Mouse (Mus musculus) MEL (cell line): ENCODE measurements around the gene Homer2. TPM values are rescaled to one million over a fixed set of nuclear protein-coding genes. Genes with fewer than 3 reads are reported as not detected.

Experiments used
- DNase-seq: peaks from one replicate; pipeline ENCODE4 v3.0.0; 2011; ENCODE audit warnings: low read depth, low spot score
- H3K27ac ChIP-seq: 2 replicates; pipeline ENCODE4 v1.5.1; 2012; ENCODE audit warnings: low read depth, mild to moderate bottlenecking, control low read depth, low read length, moderate library complexity; ENCODE audit not compliant: control insufficient read depth
- H3K27me3 ChIP-seq, 2 experiments: fragments of 150-350 bp in 1 of 2; sonication (generic) in 1 of 2; 2 replicates each; pipeline ENCODE4 v1.6.1; 2012; ENCODE audit warnings: low read length in 2 of 2, mild to moderate bottlenecking in 2 of 2, improper control_type of control experiment in 1 of 2, moderate library complexity in 1 of 2; ENCODE audit not compliant: insufficient read depth in 2 of 2, control insufficient read depth in 1 of 2
- H3K36me3 ChIP-seq, 2 experiments: 2 replicates each; pipeline ENCODE4 v1.6.1; 2012 to 2014; ENCODE audit warnings: low read length in 2 of 2, improper control_type of control experiment in 1 of 2, inconsistent platforms in 1 of 2, mild to moderate bottlenecking in 1 of 2; ENCODE audit not compliant: insufficient read depth in 2 of 2, control insufficient read depth in 1 of 2
- H3K4me1 ChIP-seq, 2 experiments: fragments of 150-350 bp in 1 of 2; sonication (generic) in 1 of 2; 2 replicates each; pipeline ENCODE4 v1.6.1; 2012; ENCODE audit warnings: low read length in 2 of 2, improper control_type of control experiment in 1 of 2, mild to moderate bottlenecking in 1 of 2; ENCODE audit not compliant: insufficient read depth in 2 of 2, control insufficient read depth in 1 of 2
- H3K4me3 ChIP-seq, 2 experiments: fragments of 150-350 bp in 1 of 2; sonication (generic) in 1 of 2; 2 replicates each; pipeline ENCODE4 v1.5.1; 2012; ENCODE audit warnings: low read depth in 2 of 2, low read length in 2 of 2, mild to moderate bottlenecking in 2 of 2, moderate library complexity in 2 of 2, control low read depth in 1 of 2, improper control_type of control experiment in 1 of 2; ENCODE audit not compliant: control insufficient read depth in 1 of 2, insufficient read depth in 1 of 2
- H3K79me2 ChIP-seq: 2 replicates; pipeline ENCODE4 v1.6.1; 2012; ENCODE audit warnings: mild to moderate bottlenecking, low read length, moderate library complexity; ENCODE audit not compliant: control insufficient read depth, poor library complexity, insufficient read depth
- H3K9ac ChIP-seq: 2 replicates; pipeline ENCODE4 v1.6.1; 2012; ENCODE audit warnings: low read depth, mild to moderate bottlenecking, control low read depth, low read length, moderate library complexity; ENCODE audit not compliant: control insufficient read depth, poor library complexity, severe bottlenecking
- H3K9me3 ChIP-seq: fragments of 150-350 bp; sonication (generic); replicated peaks from 2 replicates; pipeline ENCODE4 v1.6.1; 2012; ENCODE audit warnings: mild to moderate bottlenecking, low read length, improper control_type of control experiment, moderate library complexity; ENCODE audit not compliant: insufficient read depth
- BHLHE40 ChIP-seq: IDR thresholded peaks from 2 replicates; pipeline ENCODE4 v1.6.1; 2012; ENCODE audit warnings: low read depth, mild to moderate bottlenecking, inconsistent platforms, low read length, improper control_type of control experiment, borderline replicate concordance
- CHD1 ChIP-seq: IDR thresholded peaks from 2 replicates; pipeline ENCODE4 v1.6.1; 2012; ENCODE audit warnings: low read depth, mild to moderate bottlenecking, inconsistent platforms, low read length, improper control_type of control experiment
- CHD2 ChIP-seq: IDR thresholded peaks from 2 replicates; pipeline ENCODE4 v1.6.1; 2011; ENCODE audit warnings: low read length, improper control_type of control experiment
- CTCF ChIP-seq, 3 experiments: IDR thresholded peaks in 2 of 3; conservative IDR thresholded peaks in 1 of 3; 2 replicates each; pipeline ENCODE4 v1.5.1; 2011 to 2012; ENCODE audit warnings: low read length in 3 of 3, low read depth in 2 of 3, mild to moderate bottlenecking in 2 of 3, improper control_type of control experiment in 1 of 3, inconsistent platforms in 1 of 3, mixed read lengths in 1 of 3, moderate library complexity in 1 of 3; ENCODE audit not compliant: control insufficient read depth in 1 of 3, insufficient read depth in 1 of 3, poor library complexity in 1 of 3, severe bottlenecking in 1 of 3
- GABPA ChIP-seq: IDR thresholded peaks from 2 replicates; pipeline ENCODE4 v1.6.1; 2012; ENCODE audit warnings: low read depth, mild to moderate bottlenecking, inconsistent platforms, low read length, improper control_type of control experiment, moderate library complexity
- HCFC1 ChIP-seq: IDR thresholded peaks from 2 replicates; pipeline ENCODE4 v1.6.1; 2012; ENCODE audit warnings: low read depth, mild to moderate bottlenecking, inconsistent platforms, low read length, improper control_type of control experiment, moderate library complexity
- MAX ChIP-seq: IDR thresholded peaks from 2 replicates; pipeline ENCODE4 v1.6.1; 2011; ENCODE audit warnings: low read length, improper control_type of control experiment
- MEF2A ChIP-seq: IDR thresholded peaks from 2 replicates; pipeline ENCODE4 v1.6.1; 2014; ENCODE audit warnings: low read depth, mild to moderate bottlenecking, inconsistent platforms, low read length, improper control_type of control experiment; ENCODE audit not compliant: poor library complexity, insufficient replicate concordance, severe bottlenecking; ENCODE audit errors: extremely low read depth
- NELFE ChIP-seq: IDR thresholded peaks from 2 replicates; pipeline ENCODE4 v1.6.1; 2011; ENCODE audit warnings: low read depth, low read length, improper control_type of control experiment
- POLR2A ChIP-seq, 2 experiments: IDR thresholded peaks; 2 replicates each; pipeline ENCODE4 v1.6.1; 2011 to 2012; ENCODE audit warnings: low read length in 2 of 2, mild to moderate bottlenecking in 2 of 2, control low read depth in 1 of 2, improper control_type of control experiment in 1 of 2, low read depth in 1 of 2, moderate library complexity in 1 of 2; ENCODE audit not compliant: control insufficient read depth in 1 of 2, insufficient read depth in 1 of 2, poor library complexity in 1 of 2
- POLR2AphosphoS2 ChIP-seq: IDR thresholded peaks from 2 replicates; pipeline ENCODE4 v1.6.1; 2011; ENCODE audit warnings: low read length, improper control_type of control experiment
- RAD21 ChIP-seq: IDR thresholded peaks from 2 replicates; pipeline ENCODE4 v1.6.1; 2011; ENCODE audit warnings: mild to moderate bottlenecking, low read depth, low read length, improper control_type of control experiment
- RCOR1 ChIP-seq: IDR thresholded peaks from 2 replicates; pipeline ENCODE4 v1.6.1; 2012; ENCODE audit warnings: low read depth, mild to moderate bottlenecking, inconsistent platforms, low read length, improper control_type of control experiment
- TBP ChIP-seq: IDR thresholded peaks from 2 replicates; pipeline ENCODE4 v1.8.0; 2011; ENCODE audit warnings: low read depth, low read length, improper control_type of control experiment
- UBTF ChIP-seq: IDR thresholded peaks from 2 replicates; pipeline ENCODE4 v1.6.1; 2012; ENCODE audit warnings: low read depth, mild to moderate bottlenecking, inconsistent platforms, low read length, improper control_type of control experiment, moderate library complexity, borderline replicate concordance; ENCODE audit not compliant: insufficient read depth
- ZC3H11A ChIP-seq: IDR thresholded peaks from 2 replicates; pipeline ENCODE4 v1.6.1; 2012; ENCODE audit warnings: low read depth, mild to moderate bottlenecking, inconsistent platforms, low read length, improper control_type of control experiment
- ZKSCAN1 ChIP-seq: IDR thresholded peaks from 2 replicates; pipeline ENCODE4 v1.6.1; 2012; ENCODE audit warnings: low read depth, mild to moderate bottlenecking, inconsistent platforms, low read length, improper control_type of control experiment, moderate library complexity
- ZMIZ1 ChIP-seq: IDR thresholded peaks from 2 replicates; pipeline ENCODE4 v1.6.1; 2012; ENCODE audit warnings: low read depth, mild to moderate bottlenecking, inconsistent platforms, low read length, improper control_type of control experiment, moderate library complexity
- ZNF384 ChIP-seq: IDR thresholded peaks from 2 replicates; pipeline ENCODE4 v1.6.1; 2012; ENCODE audit warnings: low read depth, mild to moderate bottlenecking, inconsistent platforms, low read length, improper control_type of control experiment
- polyA plus RNA-seq, 2 experiments: library from polyadenylated mRNA; stranded (reverse) in 1 of 2; unstranded in 1 of 2; fragments of >175 nt in 1 of 2; fragments of >200 nt in 1 of 2; gene quantifications; 2 replicates each; pipeline versions ENCODE4 v1.2.1 to v1.2.4; 2012; ENCODE audit warnings: low replicate concordance in 2 of 2, low read depth in 1 of 2; ENCODE audit not compliant: insufficient read length in 2 of 2, insufficient read depth in 1 of 2, missing spikeins in 1 of 2
- total RNA-seq: library from RNA; depleted of rRNA; stranded (reverse); fragments of 300-350 nt; gene quantifications from 2 replicates; pipeline ENCODE4 v1.2.3, GENCODE M21; 2012

The Homer2 gene
- total and polyA plus RNA-seq, 3 experiments: 18.4 to 39.0 TPM; not detected in 1

DNA sequence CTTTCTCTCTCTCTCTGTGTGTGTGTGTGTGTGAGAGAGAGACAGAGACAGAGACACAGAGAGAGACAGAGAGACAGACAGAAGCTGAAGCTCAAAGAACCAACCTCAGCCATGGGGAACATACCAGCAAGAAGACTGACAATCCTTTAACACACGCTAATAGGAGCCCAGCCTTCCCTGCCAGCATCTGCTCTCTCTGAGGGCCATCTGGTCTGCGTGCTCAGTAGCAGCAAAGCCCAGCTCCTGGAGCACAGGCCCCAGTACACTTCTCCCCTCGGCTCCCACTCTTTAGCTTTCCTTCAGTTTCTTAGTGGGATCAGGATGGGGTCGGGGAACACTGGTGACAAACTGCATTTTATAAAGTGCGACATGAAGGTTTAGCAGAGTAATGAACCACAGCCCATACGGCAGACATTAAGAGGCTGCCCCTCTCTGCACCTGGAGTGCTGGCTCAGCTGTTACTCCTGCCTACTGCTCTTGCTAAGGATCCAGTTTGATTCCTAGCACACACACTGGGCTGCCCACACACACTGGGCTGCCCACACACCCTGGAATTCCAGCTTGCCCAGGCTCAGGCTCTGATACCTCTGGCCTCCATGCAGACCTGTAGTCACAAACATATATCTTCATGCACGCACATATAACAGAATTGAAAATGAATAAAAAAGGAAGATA, 141.8 kb downstream of the Homer2 start:
- no peak for DNase-seq
- no peak overlapping the region for H3K27ac ChIP-seq
- H3K4me1 ChIP-seq: peaks cover 1 to 6% of the 10 kb centered on the region in 2 experiments; a peak in 2 of 4 replicates
- no peak overlapping the region for H3K9ac ChIP-seq
- H3K36me3 ChIP-seq: peaks cover 0 to 3% of the 10 kb centered on the region in 2 experiments; a peak in 2 of 4 replicates
- H3K79me2 ChIP-seq: no peaks in the 10 kb centered on the region
- H3K4me3 ChIP-seq: no peak overlapping the region
- TF ChIP-seq ZMIZ1 (no peak), NELFE (no peak), CHD2 (no peak), CHD1 (no peak), RCOR1 (no peak), POLR2AphosphoS2 (no peak), ZKSCAN1 (no peak), BHLHE40 (no peak), HCFC1 (no peak), ZNF384 (no peak), CTCF (IDR thresholded peaks at IDR 0.05 in 2 of 3, conservative IDR thresholded peaks at IDR 0.05 in 1 of 3; ENCODE audit: control insufficient read depth in 1 of 3, insufficient read depth in 1 of 3, low read depth in 2 of 3, low read length in 3 of 3, poor library complexity in 1 of 3, severe bottlenecking in 1 of 3) (no peak), POLR2A (IDR thresholded peaks at IDR 0.05; ENCODE audit: control insufficient read depth in 1 of 2, insufficient read depth in 1 of 2, low read depth in 1 of 2, low read length in 2 of 2, poor library complexity in 1 of 2) (no peak), GABPA (no peak), RAD21 (no peak), MAX (no peak), MEF2A (no peak), UBTF (no peak), ZC3H11A (no peak)
- H3K9me3 ChIP-seq: no peaks in the 10 kb centered on the region
- peaks cover 0 to 5% of the 10 kb centered on the region in 2 experiments; a peak in 3 of 4 replicates for H3K27me3 ChIP-seq

DNA sequence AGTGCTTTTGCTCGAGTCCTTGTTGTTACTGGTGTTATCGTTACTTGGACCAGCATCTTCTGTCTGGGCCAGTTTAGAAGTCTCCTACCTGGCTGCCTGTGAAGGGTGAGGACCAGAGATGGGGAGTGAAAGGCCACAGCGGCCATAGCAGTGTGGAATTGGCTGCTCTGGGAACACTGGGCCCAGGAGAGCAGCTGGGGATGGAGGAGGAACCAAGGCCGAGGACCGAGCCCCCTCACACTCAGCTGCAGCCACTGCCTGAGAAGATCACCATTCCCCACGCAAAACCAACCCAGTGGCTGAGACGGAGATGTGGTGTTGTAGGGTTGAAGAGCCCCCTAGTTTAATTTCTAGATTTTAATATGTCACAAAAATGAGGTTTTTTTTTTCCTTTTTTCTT, 142.6 kb downstream of the Homer2 start:
- no peak overlapping the region for H3K9ac ChIP-seq
- no peaks in the 10 kb centered on the region for H3K79me2 ChIP-seq
- no peak for DNase-seq
- H3K4me1 ChIP-seq: peaks cover 0 to 9% of the 10 kb centered on the region in 2 experiments; a peak in 2 of 4 replicates
- H3K4me3 ChIP-seq: no peak overlapping the region
- no peak for TF ChIP-seq MAX
- no peak for TF ChIP-seq TBP
- no peak for TF ChIP-seq POLR2AphosphoS2
- TF ChIP-seq UBTF: no peak
- no peak for TF ChIP-seq POLR2A (IDR thresholded peaks at IDR 0.05; ENCODE audit: control insufficient read depth in 1 of 2, insufficient read depth in 1 of 2, low read depth in 1 of 2, low read length in 2 of 2, poor library complexity in 1 of 2)
- H3K27me3 ChIP-seq: peaks cover 0 to 5% of the 10 kb centered on the region in 2 experiments; a peak in 3 of 4 replicates
- H3K27ac ChIP-seq: no peak overlapping the region
- no peaks in the 10 kb centered on the region for H3K9me3 ChIP-seq
- peaks cover 0 to 4% of the 10 kb centered on the region in 2 experiments; a peak in 2 of 4 replicates for H3K36me3 ChIP-seq
